Mouse (Mus musculus): Measurements from ENCODE around the gene Nr4a1. TPM values are rescaled to one million over a fixed set of nuclear protein-coding genes. Genes with fewer than 3 reads are reported as not detected.

Gene Nr4a1
- 133 TPM for polyA plus RNA-seq (2017; shearing (Covaris generic))

GRCm38 (mm10) chr15:101253886-101254795, at the start of gene Nr4a1:
Gene Nr4a1 (plus strand): TSS chr15:101254269.

GRCm38 (mm10) chr15:101224006-101224906, 29.8 kb upstream of the Nr4a1 start, which contains the start of gene Grasp:
Gene Grasp (plus strand): TSS chr15:101224188.

GRCm38 (mm10) chr15:101283911-101284750, 30.1 kb downstream of the Nr4a1 start, which contains the start of gene Atg101:
Gene Atg101 (plus strand): TSS chr15:101284272.

GRCm38 (mm10) chr15:101293025-101293621, 39.1 kb downstream of the Nr4a1 start, which contains the start of gene 6030408B16Rik:
Gene 6030408B16Rik (plus strand): TSS chr15:101293212.

Other genes starting within 250 kb of the Nr4a1 start
- not detected for gene Gm47841, start 206.9 kb upstream of the Nr4a1 start, polyA plus RNA-seq (2017; shearing (Covaris generic))
- not detected for gene Fignl2, start 175.7 kb upstream of the Nr4a1 start, polyA plus RNA-seq (2017; shearing (Covaris generic))
- gene Ankrd33, start 138.5 kb upstream of the Nr4a1 start, polyA plus RNA-seq (2017; shearing (Covaris generic)) = not detected
- gene Acvrl1, start 125.7 kb upstream of the Nr4a1 start, polyA plus RNA-seq (2017; shearing (Covaris generic)) = 3.8 TPM
- gene Acvr1b, start 80.2 kb upstream of the Nr4a1 start, polyA plus RNA-seq (2017; shearing (Covaris generic)) = 1.9 TPM
- gene Grasp, start 30.1 kb upstream of the Nr4a1 start, polyA plus RNA-seq (2017; shearing (Covaris generic)) = not detected
- gene Atg101, start 30.0 kb downstream of the Nr4a1 start, polyA plus RNA-seq (2017; shearing (Covaris generic)) = 73.2 TPM
- 0.24 TPM for gene 6030408B16Rik, start 38.9 kb downstream of the Nr4a1 start, polyA plus RNA-seq (2017; shearing (Covaris generic))
- 0.10 TPM for gene Krt80, start 115.9 kb downstream of the Nr4a1 start, polyA plus RNA-seq (2017; shearing (Covaris generic))
- not detected for gene Krt7, start 156.8 kb downstream of the Nr4a1 start, polyA plus RNA-seq (2017; shearing (Covaris generic))
- 0.44 TPM for gene Krt87, start 184.5 kb downstream of the Nr4a1 start, polyA plus RNA-seq (2017; shearing (Covaris generic))
- gene Krt88, start 193.5 kb downstream of the Nr4a1 start, polyA plus RNA-seq (2017; shearing (Covaris generic)) = not detected
- not detected for gene Krt81, start 209.5 kb downstream of the Nr4a1 start, polyA plus RNA-seq (2017; shearing (Covaris generic))
- not detected for gene Krt86, start 219.2 kb downstream of the Nr4a1 start, polyA plus RNA-seq (2017; shearing (Covaris generic))
- gene Krt83, start 237.2 kb downstream of the Nr4a1 start, polyA plus RNA-seq (2017; shearing (Covaris generic)) = 5.7 TPM